Mouse (Mus musculus): ENCODE results near the gene Shc1.
"Not testable (repeated sequence)": the region's sequence is repeated elsewhere in the genome, so short reads cannot be mapped to it uniquely, and the experiment has no call there.

Gene Shc1

DNA sequence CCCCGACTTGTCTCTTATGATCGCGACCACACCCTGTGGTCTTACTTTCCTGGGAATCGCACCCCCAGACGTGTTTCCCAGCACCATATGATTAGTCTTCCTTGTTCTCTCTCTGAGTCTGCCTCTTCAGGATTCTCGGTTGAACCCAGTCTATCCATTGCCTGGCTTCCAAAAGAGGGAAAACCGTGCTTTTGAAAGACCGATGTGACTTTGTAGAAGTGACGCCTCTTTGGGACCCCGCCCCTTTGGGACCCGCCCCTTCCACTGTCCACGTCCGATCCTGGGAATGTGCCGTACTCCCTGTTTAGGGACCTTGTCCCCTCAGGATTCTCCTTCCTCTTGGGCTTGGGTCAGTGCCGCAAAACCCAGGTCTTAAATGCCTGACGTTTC, 613 bp downstream of the Shc1 start:
- DNase-seq (ENCODE audit: low spot score in 2 of 2), result peak in 1 of 2 experiments; percentile 50

DNA sequence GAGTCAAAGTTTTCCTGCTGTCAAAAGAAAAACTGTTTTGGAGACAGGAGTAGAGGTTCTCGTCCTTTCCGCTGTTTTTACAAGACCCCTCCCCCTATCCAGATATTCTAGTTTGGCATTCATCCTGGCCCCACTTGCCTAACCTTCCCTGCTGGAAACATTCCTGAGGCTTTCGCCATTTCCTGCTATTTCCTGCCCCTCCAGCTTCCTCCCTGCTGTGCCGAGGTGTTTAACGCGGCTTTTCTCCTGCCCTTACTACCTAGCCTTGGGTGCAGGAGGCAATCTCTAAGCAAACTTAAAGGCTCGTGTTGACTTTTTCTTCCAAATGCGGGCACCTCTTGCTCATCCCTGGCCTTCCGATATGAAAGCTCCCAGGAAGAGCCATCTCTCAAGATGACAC, 1.3 kb downstream of the Shc1 start:
- DNase-seq (ENCODE audit: low spot score in 2 of 2), result no peak

- no peak for DNase-seq (ENCODE audit: low spot score in 2 of 2)
Observed at GRCm38 (mm10) chr3:89419981-89420380, 1.7 kb downstream of the Shc1 start.

- no peak for DNase-seq (ENCODE audit: low spot score in 2 of 2)
Observed at GRCm38 (mm10) chr3:89420421-89420820, 2.2 kb downstream of the Shc1 start.

- peak; percentile 62 to 70 for DNase-seq (ENCODE audit: low spot score in 2 of 2)
Observed at GRCm38 (mm10) chr3:89421002-89421774, 2.9 kb downstream of the Shc1 start.

- no peak for DNase-seq (ENCODE audit: low spot score in 2 of 2)
Observed at GRCm38 (mm10) chr3:89421810-89422473, 3.7 kb downstream of the Shc1 start.

DNA sequence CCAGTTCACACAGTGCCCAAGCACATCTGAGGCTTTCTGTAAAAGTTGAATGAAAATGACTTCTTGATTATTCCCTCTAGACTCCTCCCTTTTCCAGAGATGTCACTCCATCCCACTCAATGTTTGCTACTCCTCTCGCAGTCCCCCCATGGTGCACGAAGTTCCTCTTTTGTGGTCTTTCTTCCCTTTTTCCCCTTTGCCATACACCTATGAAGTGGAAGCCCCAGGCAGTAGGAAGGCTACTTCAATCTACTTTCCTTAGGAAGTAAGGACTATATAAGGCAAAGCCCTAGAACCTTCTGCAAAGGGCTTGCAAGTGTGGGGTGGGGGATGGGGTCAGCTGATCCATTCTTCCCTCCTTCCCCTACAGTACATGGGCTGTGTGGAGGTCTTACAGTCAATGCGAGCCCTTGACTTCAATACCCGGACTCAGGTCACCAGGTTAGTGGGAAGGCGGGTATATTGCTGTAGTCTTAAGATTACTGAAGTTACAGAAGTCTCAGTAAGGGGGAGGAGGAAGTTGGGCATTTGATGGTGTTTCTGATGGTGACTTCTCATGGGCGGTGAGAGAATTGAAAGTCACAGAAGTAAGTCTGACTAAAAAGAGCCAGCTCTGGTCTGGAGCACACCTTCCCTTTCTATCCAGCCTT, 4.4 kb downstream of the Shc1 start:
- no peak for DNase-seq (ENCODE audit: low spot score in 2 of 2)

GRCm38 (mm10) chr3:89424416-89425140, 6.3 kb downstream of the Shc1 start:
- no peak for DNase-seq (ENCODE audit: low spot score in 2 of 2)

- no peak for DNase-seq (ENCODE audit: low spot score in 2 of 2)
Observed at GRCm38 (mm10) chr3:89425141-89425525, 6.9 kb downstream of the Shc1 start.

GRCm38 (mm10) chr3:89425876-89426275, 7.6 kb downstream of the Shc1 start:
- DNase-seq (ENCODE audit: low spot score in 2 of 2), result no peak

DNA sequence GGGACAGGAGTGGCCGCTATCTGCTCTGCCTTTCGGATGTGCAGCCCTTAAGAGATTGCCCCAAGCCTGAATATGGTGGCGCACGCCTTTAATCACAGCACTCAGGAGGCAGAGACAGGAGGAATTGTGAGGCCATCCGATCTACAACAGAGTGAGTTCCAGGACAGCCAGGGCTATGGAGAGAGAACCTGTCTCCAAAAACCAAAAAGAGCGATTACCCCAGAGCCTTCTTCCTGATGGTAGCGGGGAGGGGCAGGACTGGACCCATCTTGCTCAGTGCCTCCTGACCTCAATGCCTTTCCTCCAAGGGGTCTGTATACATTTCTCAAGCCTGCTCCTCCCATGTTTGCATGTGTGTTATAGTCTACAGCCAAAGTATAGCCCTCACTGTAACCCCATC, 10.8 kb downstream of the Shc1 start:
- not testable (repeated sequence) for DNase-seq (ENCODE audit: low spot score in 2 of 2)

- peak; percentile 94 to 95 for DNase-seq (ENCODE audit: low spot score in 2 of 2)
Observed at GRCm38 (mm10) chr3:89430171-89431159, 12.2 kb downstream of the Shc1 start, which contains the start of gene Pygo2. Gene Pygo2 (plus strand): TSS chr3:89430214.

DNA sequence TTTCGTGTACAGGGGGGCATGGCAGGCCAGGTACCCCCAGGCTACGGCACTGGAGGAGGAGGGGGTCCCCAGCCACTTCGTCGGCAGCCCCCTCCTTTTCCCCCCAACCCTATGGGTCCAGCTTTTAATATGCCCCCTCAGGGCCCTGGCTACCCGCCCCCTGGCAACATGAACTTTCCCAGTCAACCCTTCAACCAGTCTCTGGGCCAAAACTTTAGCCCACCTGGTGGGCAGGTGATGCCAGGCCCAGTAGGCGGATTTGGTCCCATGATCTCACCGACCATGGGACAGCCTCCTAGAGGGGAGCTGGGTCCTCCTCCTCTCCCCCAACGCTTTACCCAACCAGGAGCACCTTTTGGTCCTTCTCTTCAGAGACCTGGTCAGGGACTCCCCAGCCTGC, 14.4 kb downstream of the Shc1 start:
- DNase-seq (ENCODE audit: low spot score in 2 of 2), result no peak

DNA sequence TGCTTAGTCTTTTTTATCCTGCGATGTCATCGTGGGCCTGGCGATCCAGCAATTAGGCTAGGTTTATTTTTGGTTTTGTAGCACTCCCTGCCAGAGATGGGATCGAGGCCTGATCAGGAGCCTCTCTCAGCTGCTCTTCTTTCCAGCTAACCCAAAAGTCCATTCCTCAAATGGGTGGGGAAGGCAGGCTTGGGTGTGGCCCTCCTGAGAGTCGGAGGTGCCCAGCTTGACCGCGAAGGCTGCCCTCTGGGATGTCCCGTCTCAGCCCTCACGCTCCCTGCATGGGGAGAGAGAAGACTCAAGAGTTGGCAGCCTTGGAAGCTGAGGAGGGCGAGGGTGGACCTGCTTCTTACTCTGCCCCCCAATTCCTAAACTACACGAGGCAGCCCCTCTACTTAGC, 16.3 kb downstream of the Shc1 start:
- DNase-seq (ENCODE audit: low spot score in 2 of 2), result no peak

DNA sequence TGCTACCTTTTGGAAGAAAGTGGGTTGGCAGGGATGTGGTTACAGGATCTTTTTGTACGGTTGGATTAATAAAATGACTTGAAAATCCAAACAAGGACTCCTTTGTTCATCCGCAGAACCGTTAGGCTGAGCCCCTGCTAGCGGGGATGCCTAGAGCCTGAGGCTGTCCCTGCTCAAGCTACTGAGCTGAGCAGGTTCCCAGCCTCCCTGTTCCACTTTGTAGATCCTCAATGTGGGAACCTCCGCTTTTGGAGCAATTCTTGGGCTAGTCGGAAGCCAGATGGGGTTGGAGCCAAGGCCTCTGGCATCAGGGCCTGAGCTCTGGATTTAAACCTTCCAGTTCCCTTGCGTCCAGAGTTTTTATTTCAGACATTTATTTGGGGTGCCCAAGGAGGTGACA, 16.8 kb downstream of the Shc1 start:
- DNase-seq (ENCODE audit: low spot score in 2 of 2), result no peak

DNA sequence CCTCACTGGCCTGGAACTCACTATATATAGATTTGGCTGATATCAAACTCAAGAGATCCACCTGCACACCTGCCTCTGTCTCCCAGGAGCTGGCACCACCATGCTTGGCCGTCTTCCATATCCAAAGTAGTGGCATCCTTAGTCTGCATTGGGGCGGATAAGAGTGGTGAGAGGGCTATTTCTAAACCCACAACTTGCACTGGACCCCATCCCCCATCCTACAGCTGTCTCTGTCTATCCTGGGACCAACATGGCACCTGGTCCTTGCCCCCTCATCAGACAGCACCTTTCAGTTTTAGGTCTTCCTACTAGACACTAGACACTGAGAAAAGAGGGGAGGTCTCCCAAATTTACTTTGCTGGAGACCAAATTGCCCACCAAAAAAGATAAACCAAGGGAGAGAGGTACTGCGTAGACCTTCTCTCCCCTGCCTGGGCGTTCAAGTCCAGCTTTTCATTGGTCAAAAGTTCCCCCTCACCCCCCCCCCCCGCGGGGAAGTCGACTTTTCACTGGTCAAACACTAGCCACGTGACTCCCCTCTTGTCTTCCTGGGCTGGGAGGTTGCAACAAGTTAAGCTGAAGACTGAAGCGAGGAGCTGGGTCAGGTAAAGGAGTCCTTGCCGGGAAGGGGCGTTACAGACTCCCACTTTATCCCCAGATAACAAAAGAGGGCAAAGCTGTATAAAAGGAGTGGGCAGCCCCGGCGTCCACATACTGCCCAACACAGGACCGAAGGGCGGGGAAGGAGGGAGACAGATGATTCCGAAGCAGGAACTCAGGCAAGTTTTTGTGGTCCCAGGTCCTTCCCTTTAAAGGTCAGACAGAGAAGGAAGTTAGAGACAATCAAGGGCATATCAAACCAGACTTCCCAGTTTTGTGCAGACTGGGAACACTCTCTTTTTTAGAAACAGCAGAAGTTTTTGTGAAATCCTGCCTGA, 18.2 kb downstream of the Shc1 start, which contains the start of gene Pbxip1:
Gene Pbxip1 (plus strand): TSS at position 531 of the 938 bp plus-strand sequence.
- DNase-seq (ENCODE audit: low spot score in 2 of 2), result no peak

DNA sequence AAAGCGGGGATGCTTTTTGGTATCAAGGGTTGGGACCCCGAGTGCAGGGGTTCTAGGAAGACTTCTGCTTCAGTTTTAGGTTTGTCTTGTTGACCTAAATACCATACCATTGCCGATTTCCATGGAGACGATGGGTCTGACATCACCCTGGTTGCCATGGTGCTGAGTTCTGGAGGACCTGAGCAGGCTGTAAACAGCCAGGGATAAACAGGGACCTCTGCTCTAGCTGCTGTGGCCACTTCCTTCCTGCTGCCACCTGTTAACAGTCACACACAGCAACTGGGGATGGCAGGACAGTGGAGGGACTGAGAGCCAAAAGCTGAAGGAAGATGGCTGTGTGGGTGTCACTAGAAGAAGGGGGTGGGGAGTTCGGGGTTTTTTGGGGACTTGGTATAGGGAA, 19.0 kb downstream of the Shc1 start:
- no peak for DNase-seq (ENCODE audit: low spot score in 2 of 2)

GRCm38 (mm10) chr3:89440691-89441090, 22.4 kb downstream of the Shc1 start:
- DNase-seq (ENCODE audit: low spot score in 2 of 2), result no peak

GRCm38 (mm10) chr3:89448720-89449537, 30.7 kb downstream of the Shc1 start:
- no peak for DNase-seq (ENCODE audit: low spot score in 2 of 2)

Measured in frontal cortex, postnatal 10 days (tissue).